Mouse (Mus musculus) A20 (cell line): ENCODE results near the gene Acvr1.

Experiments
- DNase-seq: peaks from one replicate; pipeline ENCODE4 v3.0.0-alpha.2; 2011; ENCODE audit warnings: low read depth, low spot score

The Acvr1 gene

DNA sequence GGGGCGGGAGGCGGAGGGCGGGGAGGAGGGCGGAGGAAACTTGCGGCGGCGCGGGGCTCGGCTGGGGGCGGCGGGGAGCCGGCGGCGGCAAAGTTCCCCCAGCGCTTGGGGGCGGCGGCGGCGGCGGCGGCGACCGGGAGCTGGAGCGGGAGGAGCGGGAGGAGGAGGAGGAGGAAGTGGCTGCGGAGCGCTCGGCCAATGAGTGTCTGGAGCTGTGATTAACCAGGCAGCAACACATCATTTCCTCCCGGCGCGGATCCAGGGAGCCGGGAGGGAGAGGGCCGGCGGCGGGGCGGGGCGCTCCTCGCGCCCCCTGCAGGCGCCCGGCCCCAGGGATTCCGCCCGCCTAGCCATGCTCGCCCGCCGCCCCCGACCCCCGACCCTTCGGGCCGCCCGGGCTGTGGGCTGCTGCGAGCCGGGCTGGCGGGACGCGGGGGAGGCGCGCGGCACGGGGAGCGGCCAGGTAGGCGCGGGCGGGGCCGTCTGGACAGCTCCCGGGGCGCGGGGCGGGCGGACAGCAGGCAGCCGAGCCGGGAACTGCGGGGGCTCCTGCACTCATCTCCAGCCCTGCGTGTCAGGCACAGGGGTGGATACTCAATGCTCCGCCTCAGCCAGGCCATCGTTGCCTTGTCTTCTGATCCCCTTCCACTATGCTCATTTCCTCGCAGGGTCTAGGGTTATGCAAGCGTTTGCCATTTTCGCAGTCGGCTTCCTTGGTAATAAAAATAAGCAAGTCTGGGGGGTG lies at the start of gene Acvr1, which contains the start of gene Upp2:
Gene Acvr1, minus strand, starts transcription at position 92 of the 745 bp plus-strand sequence.
Gene Upp2, plus strand, starts transcription at position 233 of the 745 bp plus-strand sequence.
- DNase-seq, result no peak

DNA sequence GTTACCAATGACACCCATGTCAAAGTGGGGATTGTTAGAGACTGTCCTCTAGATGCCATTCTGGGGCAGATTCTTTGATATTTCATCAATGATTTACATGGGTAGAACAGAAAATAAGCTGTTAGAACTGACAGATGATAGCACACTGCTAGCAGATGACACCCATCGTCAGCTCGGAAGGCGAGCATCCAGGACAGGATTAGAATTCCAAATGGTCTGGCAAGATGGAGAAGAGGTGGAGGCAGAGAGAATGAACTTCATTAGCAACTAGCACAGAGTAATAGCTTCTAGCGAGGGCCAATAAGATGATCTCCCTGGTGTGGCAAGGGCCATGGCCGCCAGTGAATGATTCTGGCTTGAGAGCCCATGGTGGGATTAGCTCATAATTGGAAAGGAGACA lies 48.8 kb upstream of the Acvr1 start:
- DNase-seq, result no peak

GRCm38 (mm10) chr2:58614851-58615250 lies 47.9 kb upstream of the Acvr1 start:
- no peak for DNase-seq

- DNase-seq, result no peak
Observed at GRCm38 (mm10) chr2:58613720-58614119, 46.8 kb upstream of the Acvr1 start.

DNA sequence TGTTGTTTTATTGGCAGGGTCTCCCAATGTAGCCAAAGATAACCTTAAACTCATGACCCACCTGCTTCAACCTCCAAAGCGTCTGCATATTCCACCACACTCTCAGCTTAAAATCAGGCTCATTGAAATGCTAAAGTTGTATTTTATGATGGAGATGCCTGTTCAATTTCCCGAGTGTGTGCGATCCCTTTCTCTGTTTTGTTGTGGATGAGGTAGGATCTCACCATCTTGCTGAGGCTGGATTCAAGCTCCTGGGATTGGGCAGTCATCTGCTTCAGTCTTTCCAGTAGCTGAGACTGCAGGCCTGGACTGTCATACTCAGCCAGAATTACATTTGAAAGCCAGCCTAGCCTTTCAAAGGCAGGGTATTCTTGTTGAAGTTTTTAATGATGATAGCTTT lies 37.8 kb upstream of the Acvr1 start:
- DNase-seq, result no peak

DNA sequence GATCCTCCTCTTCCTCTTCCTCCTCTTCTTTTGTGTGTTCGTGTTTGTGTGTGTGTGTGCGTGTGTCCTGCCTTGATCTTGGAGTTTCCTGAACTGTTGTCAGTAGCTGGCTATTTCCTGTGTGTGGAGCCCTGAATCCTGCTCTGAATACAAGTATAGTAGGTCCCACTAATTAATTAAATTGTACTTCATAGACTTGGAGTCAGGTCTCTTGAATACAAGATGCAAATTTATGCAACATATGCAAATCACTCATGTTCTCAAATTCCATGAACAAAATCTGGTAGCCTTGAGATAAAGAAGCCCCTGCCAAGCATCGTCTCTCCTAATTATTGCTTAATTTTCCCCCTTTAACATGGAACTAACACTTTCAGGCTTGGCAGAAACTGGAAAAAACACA lies 36.4 kb upstream of the Acvr1 start:
- no peak for DNase-seq

DNA sequence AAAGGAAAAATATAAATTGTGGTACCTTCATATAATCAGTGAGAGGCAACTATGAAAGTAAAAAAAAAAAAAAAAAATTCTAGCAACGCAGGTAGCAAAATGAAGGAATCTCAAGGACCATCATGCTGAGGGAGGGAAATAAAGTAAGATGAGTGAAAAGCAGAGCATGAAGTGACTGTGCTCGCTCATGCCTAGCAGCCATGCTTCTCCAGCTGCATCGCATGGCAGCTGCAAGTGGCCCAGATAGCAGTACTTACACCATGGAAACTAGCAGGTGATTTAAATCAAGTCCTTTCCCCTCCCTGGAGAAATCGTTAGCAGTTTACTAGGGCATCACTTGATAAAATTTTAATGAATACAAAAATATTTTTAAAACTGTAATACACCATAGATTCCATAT lies 34.4 kb upstream of the Acvr1 start:
- DNase-seq, result no peak

DNA sequence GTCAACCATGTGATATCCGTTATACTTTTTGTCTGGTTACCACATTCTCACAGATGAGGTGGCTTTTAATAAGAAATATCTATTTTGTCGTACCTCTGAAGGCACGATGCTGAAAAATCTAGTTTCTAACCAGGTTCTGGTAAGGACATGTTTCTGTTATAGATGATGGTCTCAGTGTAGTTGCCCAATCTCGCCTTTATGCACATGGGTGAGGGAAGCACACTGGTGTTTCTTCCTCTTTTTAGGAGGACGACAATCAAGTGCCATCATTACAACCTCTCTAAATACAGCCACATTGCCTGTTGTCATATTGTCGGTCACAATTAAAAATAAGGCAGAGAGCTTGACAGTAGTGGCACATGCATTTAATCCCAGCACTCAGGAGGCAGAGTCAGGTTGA lies 32.7 kb upstream of the Acvr1 start:
- DNase-seq, result no peak

DNA sequence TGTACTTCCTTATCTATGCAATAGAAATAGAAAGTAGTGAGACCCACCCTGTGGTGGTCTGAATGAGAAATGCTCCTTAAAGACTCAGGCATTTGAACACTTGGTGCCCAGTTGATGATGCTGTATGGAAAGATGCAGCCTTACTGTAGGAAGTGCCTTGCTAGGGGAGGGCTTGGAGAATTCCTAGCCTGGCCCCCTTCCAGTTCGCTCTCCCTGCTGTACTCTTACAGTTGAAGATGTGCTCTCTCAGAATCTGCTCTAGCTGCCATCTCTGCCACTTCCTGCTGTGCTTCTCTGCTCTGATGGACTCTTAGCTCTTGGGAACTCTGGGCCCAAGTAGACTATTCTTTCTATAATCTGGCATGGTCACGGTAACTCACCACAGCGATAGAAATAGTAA lies 30.6 kb upstream of the Acvr1 start:
- DNase-seq, result no peak

GRCm38 (mm10) chr2:58596774-58597342 lies 29.9 kb upstream of the Acvr1 start:
- DNase-seq, result no peak

DNA sequence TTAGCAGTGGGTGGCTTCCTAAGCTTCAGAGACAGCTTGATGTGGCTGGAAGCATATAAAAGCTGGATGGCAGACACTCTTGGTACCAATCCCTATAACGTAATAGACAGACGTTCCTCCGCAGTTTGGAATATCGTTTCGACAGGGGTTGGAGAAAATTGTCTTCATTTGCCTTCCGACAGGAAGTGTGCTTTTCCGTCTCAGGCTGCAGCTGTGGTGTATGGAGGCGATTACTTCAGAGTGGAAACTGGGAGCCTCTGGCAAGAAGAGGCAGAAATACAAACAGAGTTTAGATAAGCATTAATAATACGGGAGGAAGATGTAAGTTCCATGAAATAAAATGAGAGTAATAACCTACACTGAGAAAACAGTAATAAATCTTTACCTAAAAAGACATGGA lies 28.4 kb upstream of the Acvr1 start:
- no peak for DNase-seq

GRCm38 (mm10) chr2:58590055-58590454 lies 23.1 kb upstream of the Acvr1 start:
- DNase-seq, result no peak

- no peak for DNase-seq
Observed at GRCm38 (mm10) chr2:58589637-58590036, 22.7 kb upstream of the Acvr1 start.

DNA sequence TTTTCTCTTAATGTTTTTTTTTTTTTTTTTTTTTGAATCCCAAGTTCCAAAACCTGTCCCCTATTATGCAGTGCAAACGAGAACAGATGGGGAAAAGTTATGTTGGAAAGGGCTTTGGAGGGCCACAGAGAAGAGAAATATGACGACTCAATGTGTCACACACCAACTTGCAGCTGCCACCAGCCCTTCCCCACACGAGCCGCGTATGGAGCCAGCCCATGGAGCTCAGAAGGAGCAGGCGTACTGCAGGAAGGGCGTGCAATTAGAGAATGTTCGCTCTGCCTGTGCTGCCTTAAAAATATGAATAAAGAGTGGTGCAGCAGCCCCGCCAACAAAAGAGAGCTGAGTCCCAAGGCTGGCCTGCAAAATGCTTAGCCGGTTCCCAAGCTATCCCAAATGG lies 19.4 kb upstream of the Acvr1 start:
- no peak for DNase-seq

- DNase-seq, result no peak
Observed at GRCm38 (mm10) chr2:58574167-58574566, 7.2 kb upstream of the Acvr1 start.

- DNase-seq, result no peak
Observed at GRCm38 (mm10) chr2:58568841-58569645, 2.1 kb upstream of the Acvr1 start.

DNA sequence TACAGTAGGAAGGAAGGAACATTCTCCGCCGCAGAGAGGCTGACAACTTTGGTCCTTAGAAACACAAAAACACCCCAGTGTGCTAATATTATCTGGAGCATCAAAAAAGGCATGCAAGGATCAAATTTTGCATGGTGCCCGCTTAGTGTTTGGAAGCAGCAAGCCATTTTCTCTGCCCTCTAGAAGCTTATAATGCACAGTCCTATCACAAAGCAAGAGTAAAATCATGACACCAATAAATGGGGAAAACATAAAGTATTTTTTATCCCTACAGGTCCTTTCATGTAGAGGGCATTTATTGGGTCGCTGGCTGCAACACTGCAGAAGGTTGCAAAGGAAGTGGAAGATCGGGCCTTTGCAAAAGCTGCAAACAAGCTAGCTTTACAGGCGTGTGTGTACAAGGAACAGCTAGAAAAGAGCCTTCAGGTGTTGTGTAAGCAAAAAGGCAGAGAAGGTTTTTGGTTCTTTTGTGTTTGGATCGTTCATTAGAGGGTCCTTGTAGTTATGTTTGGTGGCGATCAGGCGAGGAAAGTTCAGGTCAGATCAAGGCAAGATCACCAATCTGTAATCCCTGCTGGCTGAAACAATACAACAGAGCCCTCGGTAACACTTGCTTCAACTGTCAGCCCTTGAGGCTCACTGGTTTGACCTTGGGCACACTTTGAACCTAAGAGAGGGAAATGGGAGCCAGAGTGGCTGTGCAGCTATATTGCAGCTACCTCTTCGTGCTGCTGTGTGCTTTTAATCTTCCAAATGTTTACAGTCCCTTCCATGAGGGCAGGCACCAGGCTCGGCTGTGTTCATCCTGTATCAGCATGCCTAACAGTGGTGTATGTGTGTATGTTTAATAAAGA lies 1.1 kb upstream of the Acvr1 start:
- no peak for DNase-seq

- DNase-seq, result no peak
Observed at GRCm38 (mm10) chr2:58566410-58567065, 419 bp downstream of the Acvr1 start.

GRCm38 (mm10) chr2:58566049-58566409 lies 928 bp downstream of the Acvr1 start:
- DNase-seq, result no peak

DNA sequence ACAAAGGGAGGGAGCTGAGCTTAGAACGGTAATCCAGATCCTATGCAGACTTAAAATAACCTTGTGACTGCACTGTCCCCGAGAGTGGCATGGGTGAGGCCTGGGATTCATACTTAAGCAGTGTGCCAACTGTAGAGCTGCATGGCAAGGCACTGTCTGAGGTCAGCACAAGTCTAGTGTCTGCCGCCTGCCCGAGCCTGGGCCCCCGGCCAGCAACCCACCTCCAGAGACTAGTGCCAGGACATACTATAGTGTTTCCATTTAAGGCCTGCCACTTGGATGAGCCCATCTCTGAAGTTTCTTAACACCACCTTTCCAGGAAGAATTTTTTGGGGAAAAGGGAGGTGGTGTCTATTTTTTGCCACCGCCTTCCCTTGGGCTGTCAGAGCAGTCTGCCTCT lies 1.7 kb downstream of the Acvr1 start:
- no peak for DNase-seq

- DNase-seq, result no peak
Observed at GRCm38 (mm10) chr2:58562137-58562536, 4.8 kb downstream of the Acvr1 start.
